Mouse (Mus musculus) megakaryocyte, adult 5-6 weeks (primary cell): ENCODE measurements around the gene Aggf1. TPM values are rescaled to one million over a fixed set of nuclear protein-coding genes. Genes with fewer than 3 reads are reported as not detected.

Source experiments
- total RNA-seq, 2 experiments: library from RNA; stranded (forward) in 1 of 2; stranded (reverse) in 1 of 2; fragments of 153-499, 151-499 nt in 1 of 2; fragments of 221-1000, 200-1000 nt in 1 of 2; gene quantifications; 2 replicates each; pipeline versions ENCODE4 v1.2.3 to v1.2.4; 2015 to 2017

Aggf1 gene
- total RNA-seq, 2 experiments from 2014 or later = 21.2 to 38.1 TPM

Other genes starting within 250 kb of the Aggf1 start
- gene Pde8b, start 125.0 kb downstream of the Aggf1 start, total RNA-seq (2015) = 2.0 and 2.4 TPM in 2 replicates
- gene Pde8b, start 125.0 kb downstream of the Aggf1 start, total RNA-seq (2017) = 2.2 and 3.2 TPM in 2 replicates
- gene Zbed3, start 51.7 kb downstream of the Aggf1 start, total RNA-seq (2015) = 14.5 and 16.8 TPM in 2 replicates
- 2.3 and 4.6 TPM in 2 replicates for gene Zbed3, start 51.7 kb downstream of the Aggf1 start, total RNA-seq (2017)
- gene Crhbp, start 69.6 kb upstream of the Aggf1 start, total RNA-seq (2015) = not detected in 2 replicates
- not detected in 2 replicates for gene Crhbp, start 69.6 kb upstream of the Aggf1 start, total RNA-seq (2017)
- gene S100z, start 103.4 kb upstream of the Aggf1 start, total RNA-seq (2015) = not detected in 2 replicates
- not detected in 2 replicates for gene S100z, start 103.4 kb upstream of the Aggf1 start, total RNA-seq (2017)
- 0.14 TPM in 1 of 2 replicates, not detected in the other for gene F2rl1, start 149.9 kb upstream of the Aggf1 start, total RNA-seq (2015)
- 0.33 and 0.61 TPM in 2 replicates for gene F2rl1, start 149.9 kb upstream of the Aggf1 start, total RNA-seq (2017)
- gene F2r, start 243.1 kb upstream of the Aggf1 start, total RNA-seq (2015) = 1.1 and 2.1 TPM in 2 replicates
- gene F2r, start 243.1 kb upstream of the Aggf1 start, total RNA-seq (2017) = 0.65 and 1.9 TPM in 2 replicates